14 mouse cellular contexts compared by ENCODE assay signal in genomic region chr4:103615011-103615410, GRCm38 (mm10). TPM values are rescaled to one million over a fixed set of nuclear protein-coding genes. Genes with fewer than 3 reads are reported as not detected.
"Had no signal": no experiment of that assay in that cellular context is flagged by ENCODE, and none has a peak within 500 bp of the region (broad histone marks: within the 10 kb centered on the region; RNA-seq: fewer than 3 reads in every experiment).

No protein-coding gene starts in this region.

- H3K9me3 ChIP-seq: kidney, embryonic 15.5 days; limb, embryonic 15.5 days; liver, embryonic 12.5 days; lung, embryonic 15.5 days; neural tube, embryonic 15.5 days had no signal

- DNase-seq: kidney, adult 2 months; kidney, postnatal 36 days; layer of hippocampus, adult 9-11 months; layer of hippocampus, postnatal 36 days; lung, postnatal 14 days; midbrain, embryonic 14.5 days; thymus, adult 18-20 months; thymus, postnatal 14 days had no signal

- H3K9ac ChIP-seq: kidney, embryonic 15.5 days; limb, embryonic 15.5 days; liver, embryonic 12.5 days; lung, embryonic 15.5 days; neural tube, embryonic 15.5 days had no signal

- H3K27ac ChIP-seq: kidney, embryonic 15.5 days; limb, embryonic 15.5 days; liver, embryonic 12.5 days; lung, embryonic 15.5 days; neural tube, embryonic 15.5 days had no signal

- H3K4me2 ChIP-seq: kidney, embryonic 15.5 days; limb, embryonic 15.5 days; liver, embryonic 12.5 days; lung, embryonic 15.5 days; neural tube, embryonic 15.5 days had no signal

- ATAC-seq: liver, embryonic 12.5 days had no signal

- H3K4me3 ChIP-seq: kidney, embryonic 15.5 days; limb, embryonic 15.5 days; liver, embryonic 12.5 days; lung, embryonic 15.5 days; myocyte; neural tube, embryonic 15.5 days had no signal

- H3K36me3 ChIP-seq: kidney, embryonic 15.5 days; limb, embryonic 15.5 days; liver, embryonic 12.5 days; lung, embryonic 15.5 days; neural tube, embryonic 15.5 days had no signal

- H3K4me1 ChIP-seq: liver, embryonic 12.5 days had no signal

RNA-seq across cellular contexts. Expression of gene Dab1, which starts 4.1 kb away (rescaled TPM):
- polyA plus RNA-seq: myocyte had no signal
